Mouse (Mus musculus) myocyte (in vitro differentiated cells): ENCODE results near the gene Lrig1. TPM values are rescaled to one million over a fixed set of nuclear protein-coding genes. Genes with fewer than 3 reads are reported as not detected.
A peak's percentile ranks its signal among the peaks of the same experiment; 100 is the strongest.

Experiments used
- H3K27me3 ChIP-seq: one replicate; pipeline ENCODE4 v1.6.1; 2011; ENCODE audit not compliant: control insufficient read depth, insufficient read depth, insufficient read length
- H3K36me3 ChIP-seq: one replicate; pipeline ENCODE4 v1.6.1; 2011; ENCODE audit not compliant: control insufficient read depth, insufficient read depth
- H3K4me2 ChIP-seq: one replicate; pipeline ENCODE4 v1.6.1; 2011; ENCODE audit warnings: low read depth, control low read depth
- H3K4me3 ChIP-seq: one replicate; pipeline ENCODE4 v1.5.1; 2011; ENCODE audit warnings: mild to moderate bottlenecking, control low read depth, moderate library complexity
- H3K79me2 ChIP-seq: one replicate; pipeline ENCODE4 v1.6.1; 2011; ENCODE audit not compliant: control insufficient read depth, insufficient read depth
- H3ac ChIP-seq: one replicate; pipeline ENCODE4 v1.6.1; 2011; ENCODE audit not compliant: control insufficient read depth, insufficient read length
- CEBPB ChIP-seq: IDR thresholded peaks from 2 replicates; pipeline ENCODE4 v1.6.1; 2011; ENCODE audit warnings: mild to moderate bottlenecking, moderate library complexity; ENCODE audit not compliant: poor library complexity, insufficient read depth, severe bottlenecking
- E2F4 ChIP-seq: IDR thresholded peaks from one replicate; pipeline ENCODE4 v1.6.1; 2011; ENCODE audit warnings: mild to moderate bottlenecking, control low read depth, moderate library complexity; ENCODE audit not compliant: insufficient read depth
- MAX ChIP-seq: IDR thresholded peaks from one replicate; pipeline ENCODE4 v1.6.1; 2011; ENCODE audit warnings: low read depth, mild to moderate bottlenecking, control low read depth
- MYOD1 ChIP-seq, 3 experiments: IDR thresholded peaks; one replicate each; pipeline ENCODE4 v1.6.1; 2011; ENCODE audit warnings: control low read depth in 2 of 3, low read depth in 2 of 3, mild to moderate bottlenecking in 2 of 3, moderate library complexity in 1 of 3; ENCODE audit not compliant: insufficient read length in 2 of 3, control insufficient read depth in 1 of 3
- MYOG ChIP-seq, 3 experiments: IDR thresholded peaks; one replicate each; pipeline ENCODE4 v1.6.1; 2011; ENCODE audit warnings: control low read depth in 2 of 3, low read depth in 2 of 3, mild to moderate bottlenecking in 2 of 3; ENCODE audit not compliant: insufficient read length in 2 of 3, control insufficient read depth in 1 of 3, insufficient read depth in 1 of 3
- POLR2A ChIP-seq: IDR thresholded peaks from one replicate; pipeline ENCODE4 v1.6.1; 2011; ENCODE audit warnings: low read depth, mild to moderate bottlenecking, control low read depth, moderate library complexity; ENCODE audit not compliant: insufficient read length
- POLR2AphosphoS2 ChIP-seq: IDR thresholded peaks from one replicate; pipeline ENCODE4 v1.6.1; 2011; ENCODE audit warnings: low read depth, control low read depth; ENCODE audit not compliant: insufficient read length
- REST ChIP-seq: IDR thresholded peaks from one replicate; pipeline ENCODE4 v1.6.1; 2011; ENCODE audit warnings: mild to moderate bottlenecking, control low read depth, moderate library complexity; ENCODE audit not compliant: insufficient read depth, insufficient read length
- SRF ChIP-seq: IDR thresholded peaks from one replicate; pipeline ENCODE4 v1.6.1; 2011; ENCODE audit warnings: low read depth; ENCODE audit not compliant: control insufficient read depth, insufficient read length
- TCF12 ChIP-seq: IDR thresholded peaks from one replicate; pipeline ENCODE4 v1.6.1; 2011; ENCODE audit warnings: mild to moderate bottlenecking, control low read depth; ENCODE audit not compliant: poor library complexity, insufficient read depth, severe bottlenecking
- TCF3 ChIP-seq: IDR thresholded peaks from one replicate; pipeline ENCODE4 v1.6.1; 2011; ENCODE audit warnings: low read depth, control low read depth; ENCODE audit not compliant: insufficient read length
- USF1 ChIP-seq: IDR thresholded peaks from one replicate; pipeline ENCODE4 v1.6.1; 2011; ENCODE audit warnings: low read depth, mild to moderate bottlenecking, control low read depth, moderate library complexity
- polyA plus RNA-seq: library from polyadenylated mRNA; unstranded; fragments of >200 nt; fragmentation: generic; extraction: Trizol; gene quantifications from one replicate; pipeline ENCODE4 v1.2.1, GENCODE M21; 2012; ENCODE audit warnings: missing spikeins

Lrig1 gene
- polyA plus RNA-seq, 1 experiment: 22.1 TPM

- no peak overlapping the region for H3ac ChIP-seq
Measured at GRCm38 (mm10) chr6:94702993-94703392, 3.0 kb upstream of the Lrig1 start.

GRCm38 (mm10) chr6:94701071-94701470 lies 1.1 kb upstream of the Lrig1 start:
- Histone ChIP-seq H3K4me3 (peak overlapping the region; percentile 44), H3K36me3 (no peaks in the 10 kb centered on the region), H3K79me2 (peaks cover 34% of the 10 kb centered on the region), H3ac (no peak overlapping the region), H3K4me2 (peak overlapping the region; percentile 100), H3K27me3 (no peaks in the 10 kb centered on the region)
- TF ChIP-seq POLR2A: no peak
- no peak for TF ChIP-seq MAX
- no peak for TF ChIP-seq CEBPB
- TF ChIP-seq TCF3: no peak
- TF ChIP-seq USF1: no peak
- TF ChIP-seq E2F4: no peak
- TF ChIP-seq MYOD1 (IDR thresholded peaks at IDR 0.05; ENCODE audit: control insufficient read depth in 1 of 3, insufficient read length in 2 of 3, low read depth in 2 of 3): no peak
- no peak for TF ChIP-seq POLR2AphosphoS2
- no peak for TF ChIP-seq MYOG (IDR thresholded peaks at IDR 0.05; ENCODE audit: control insufficient read depth in 1 of 3, insufficient read depth in 1 of 3, insufficient read length in 2 of 3, low read depth in 2 of 3)

More at GRCm38 (mm10) chr6:94702993-94703392, 3.0 kb upstream of the Lrig1 start:
- Histone ChIP-seq H3K79me2 (peaks cover 14% of the 10 kb centered on the region), H3K4me2 (no peak overlapping the region), H3K27me3 (no peaks in the 10 kb centered on the region), H3K4me3 (no peak overlapping the region), H3K36me3 (no peaks in the 10 kb centered on the region)
- no peak for TF ChIP-seq MYOG (IDR thresholded peaks at IDR 0.05; ENCODE audit: control insufficient read depth in 1 of 3, insufficient read depth in 1 of 3, insufficient read length in 2 of 3, low read depth in 2 of 3)
- TF ChIP-seq REST: no peak
- no peak for TF ChIP-seq TCF3
- TF ChIP-seq POLR2A: no peak
- TF ChIP-seq CEBPB: no peak
- no peak for TF ChIP-seq USF1
- TF ChIP-seq SRF: no peak
- no peak for TF ChIP-seq TCF12
- no peak for TF ChIP-seq POLR2AphosphoS2
- TF ChIP-seq MAX: no peak
- TF ChIP-seq E2F4: no peak
- TF ChIP-seq MYOD1 (IDR thresholded peaks at IDR 0.05; ENCODE audit: control insufficient read depth in 1 of 3, insufficient read length in 2 of 3, low read depth in 2 of 3): no peak

GRCm38 (mm10) chr6:94700612-94701011 lies 654 bp upstream of the Lrig1 start:
- Histone ChIP-seq H3K79me2 (peaks cover 38% of the 10 kb centered on the region), H3K27me3 (no peaks in the 10 kb centered on the region)
- TF ChIP-seq TCF12 (no peak), REST (no peak), E2F4 (no peak), CEBPB (no peak), MYOD1 (IDR thresholded peaks at IDR 0.05; ENCODE audit: control insufficient read depth in 1 of 3, insufficient read length in 2 of 3, low read depth in 2 of 3) (no peak), POLR2AphosphoS2 (no peak), MYOG (IDR thresholded peaks at IDR 0.05; ENCODE audit: control insufficient read depth in 1 of 3, insufficient read depth in 1 of 3, insufficient read length in 2 of 3, low read depth in 2 of 3) (no peak), SRF (no peak), TCF3 (no peak), MAX (no peak)

GRCm38 (mm10) chr6:94699173-94699987 lies 578 bp downstream of the Lrig1 start:
- H3K36me3 ChIP-seq: no peaks in the 10 kb centered on the region
- H3ac ChIP-seq: peak overlapping the region; percentile 54
- H3K4me2 ChIP-seq: peak overlapping the region; percentile 79
- no peaks in the 10 kb centered on the region for H3K27me3 ChIP-seq
- H3K79me2 ChIP-seq: peaks cover 50% of the 10 kb centered on the region
- TF ChIP-seq MYOD1 (IDR thresholded peaks at IDR 0.05; ENCODE audit: control insufficient read depth in 1 of 3, insufficient read length in 2 of 3, low read depth in 2 of 3): peak in 1 of 3 experiments; percentile 15
- no peak for TF ChIP-seq USF1
- TF ChIP-seq POLR2A: peak; percentile 23
- TF ChIP-seq MYOG (IDR thresholded peaks at IDR 0.05; ENCODE audit: control insufficient read depth in 1 of 3, insufficient read depth in 1 of 3, insufficient read length in 2 of 3, low read depth in 2 of 3): peak in 2 of 3 experiments; percentile 0 to 2
- peak overlapping the region; percentile 44 for H3K4me3 ChIP-seq

More at GRCm38 (mm10) chr6:94700612-94701011, 654 bp upstream of the Lrig1 start:
- H3K4me3 ChIP-seq: peak overlapping the region; percentile 44
- peak overlapping the region; percentile 100 for H3K4me2 ChIP-seq
- H3ac ChIP-seq: no peak overlapping the region
- H3K36me3 ChIP-seq: no peaks in the 10 kb centered on the region
